Mouse (Mus musculus) heart, embryonic 12.5 days (tissue): ENCODE measurements around the gene Nr2c2ap. TPM values are rescaled to one million over a fixed set of nuclear protein-coding genes. Genes with fewer than 3 reads are reported as not detected.
A peak's percentile ranks its signal among the peaks of the same experiment; 100 is the strongest.

Source experiments
- ATAC-seq: fragments of 200-750 bp; cut with Nextera tagmentation; 2 replicates; pipeline ENCODE4 v1.8.0; 2017; ENCODE audit warnings: moderate TSS enrichment, moderate library complexity; ENCODE audit not compliant: insufficient number of reproducible peaks, low FRiP score
- H3K27ac ChIP-seq: fragments of 300-500 bp; sonication (generic); 2 replicates; pipeline ENCODE4 v1.5.1; 2016; ENCODE audit warnings: mild to moderate bottlenecking, moderate library complexity; ENCODE audit not compliant: poor library complexity, severe bottlenecking
- H3K27me3 ChIP-seq: fragments of 300-500 bp; sonication (generic); replicated peaks from 2 replicates; pipeline ENCODE4 v1.6.1; 2016; ENCODE audit warnings: mild to moderate bottlenecking, moderate library complexity
- H3K36me3 ChIP-seq: fragments of 300-500 bp; sonication (generic); 2 replicates; pipeline ENCODE4 v1.6.1; 2016; ENCODE audit warnings: mild to moderate bottlenecking, moderate library complexity
- H3K4me1 ChIP-seq: fragments of 300-500 bp; sonication (generic); replicated peaks from 2 replicates; pipeline ENCODE4 v1.6.1; 2016; ENCODE audit warnings: mild to moderate bottlenecking
- H3K4me2 ChIP-seq: fragments of 300-500 bp; sonication (generic); 2 replicates; pipeline ENCODE4 v1.6.1; 2016; ENCODE audit warnings: mild to moderate bottlenecking, moderate library complexity
- H3K4me3 ChIP-seq: fragments of 300-500 bp; sonication (generic); 2 replicates; pipeline ENCODE4 v1.5.1; 2016; ENCODE audit warnings: mild to moderate bottlenecking
- H3K9ac ChIP-seq: fragments of 300-500 bp; sonication (generic); 2 replicates; pipeline ENCODE4 v1.6.1; 2016; ENCODE audit warnings: mild to moderate bottlenecking, moderate library complexity
- H3K9me3 ChIP-seq: fragments of 300-500 bp; sonication (generic); replicated peaks from 2 replicates; pipeline ENCODE4 v1.6.1; 2016; ENCODE audit warnings: mild to moderate bottlenecking, moderate library complexity
- WGBS: fragments of 180-500 bp; shearing (Covaris S2); methylation state at CpG from one replicate; pipeline ENCODE4 v1.1.7; 2016; 5-methylcytosine and 5-hydroxymethylcytosine counted together
- polyA plus RNA-seq: library from polyadenylated mRNA; unstranded; fragments of >200 nt; fragmentation: Nextera tagmentation; extraction: Ambion mirVana; gene quantifications from 2 replicates; pipeline ENCODE4 v1.2.1, GENCODE M21; 2016

The Nr2c2ap gene
- polyA plus RNA-seq, 1 experiment from 2014 or later: 29.1 TPM

DNA sequence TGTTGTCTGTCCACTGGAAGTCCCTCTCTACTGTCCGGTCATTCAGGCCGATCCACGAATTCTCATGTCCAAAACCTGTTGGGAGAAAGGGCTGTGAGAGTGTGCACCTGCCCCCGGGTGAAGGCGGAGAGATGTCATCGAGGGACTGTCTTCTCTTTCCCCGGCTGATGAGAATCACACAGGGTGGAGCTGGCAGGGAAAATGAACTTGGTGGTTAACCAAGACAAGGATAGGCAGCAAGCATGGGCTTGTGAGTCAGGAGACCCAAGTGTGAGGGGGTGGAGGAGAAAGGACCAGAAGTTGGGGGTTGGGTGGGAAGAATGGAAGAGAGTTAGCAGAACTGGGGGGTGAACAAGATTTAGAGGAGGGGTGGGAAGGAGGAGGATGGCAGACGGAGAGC lies 30.9 kb upstream of the Nr2c2ap start:
- peaks cover 6% of the 10 kb centered on the region; the same call in 1 of the 2 replicates for H3K4me1 ChIP-seq
- no peaks in the 10 kb centered on the region; the same call in 1 of the 2 replicates for H3K9me3 ChIP-seq
- H3K9ac ChIP-seq: no peak overlapping the region
- peaks cover 40% of the 10 kb centered on the region for H3K27me3 ChIP-seq
- no peak overlapping the region for H3K4me2 ChIP-seq
- H3K27ac ChIP-seq: no peak overlapping the region
- no peak for ATAC-seq
- H3K4me3 ChIP-seq: no peak overlapping the region
- H3K36me3 ChIP-seq: no peaks in the 10 kb centered on the region
- 73% methylated on average over 8 of the region's 8 CpGs for WGBS

DNA sequence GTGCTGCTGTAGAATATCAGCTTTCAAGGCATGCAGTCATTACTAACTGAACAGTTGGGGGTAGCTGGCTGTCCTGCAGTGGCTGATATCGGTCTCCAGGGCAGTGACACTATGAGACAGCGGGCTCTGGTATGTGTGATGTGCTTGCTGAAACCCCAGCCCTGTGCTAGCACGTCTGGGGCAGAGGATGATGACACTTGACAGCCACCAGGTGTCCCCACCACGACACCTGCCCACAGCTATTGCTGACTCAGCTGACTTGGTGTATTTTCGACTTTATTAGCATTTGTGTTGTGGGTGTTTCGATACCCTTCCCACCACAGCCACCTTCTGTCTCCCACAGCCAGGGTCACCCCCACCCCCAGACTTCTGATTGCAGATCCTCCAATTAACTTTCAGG lies 26.6 kb upstream of the Nr2c2ap start:
- ATAC-seq: no peak; the same call in 1 of the 2 replicates
- WGBS: 13% methylated on average over 6 of the region's 6 CpGs
- peaks cover 60% of the 10 kb centered on the region for H3K27me3 ChIP-seq

DNA sequence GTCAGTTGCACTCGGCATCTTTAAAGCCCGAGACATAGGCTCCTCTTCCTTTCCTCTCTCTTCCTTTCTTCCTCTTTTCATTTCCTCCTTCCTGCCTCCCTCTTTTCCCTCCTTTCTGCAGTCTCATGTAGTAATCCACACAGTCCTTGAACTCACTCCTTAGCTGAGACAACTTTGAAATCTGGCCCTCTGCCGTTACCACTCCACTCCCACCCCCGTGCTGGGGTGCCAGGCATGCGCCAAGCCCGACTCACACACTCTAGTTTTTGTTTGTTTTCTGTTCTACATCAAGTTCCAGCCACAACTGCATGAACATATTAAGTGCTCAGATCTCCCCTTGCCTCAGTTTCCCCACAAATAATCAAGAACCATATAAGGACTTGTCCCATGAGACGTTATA lies 26.2 kb upstream of the Nr2c2ap start:
- H3K36me3 ChIP-seq: no peaks in the 10 kb centered on the region
- H3K4me1 ChIP-seq: peaks cover 6% of the 10 kb centered on the region; the same call in 1 of the 2 replicates
- H3K4me2 ChIP-seq: no peak overlapping the region
- H3K27me3 ChIP-seq: peaks cover 60% of the 10 kb centered on the region
- H3K27ac ChIP-seq: no peak overlapping the region
- no peak overlapping the region for H3K4me3 ChIP-seq
- H3K9ac ChIP-seq: no peak overlapping the region
- no peaks in the 10 kb centered on the region for H3K9me3 ChIP-seq
- no peak for ATAC-seq
- WGBS: 74% methylated on average over 7 of the region's 7 CpGs

More for the DNA sequence above, 26.6 kb upstream of the Nr2c2ap start:
- Histone ChIP-seq H3K9ac (no peak overlapping the region), H3K36me3 (no peaks in the 10 kb centered on the region), H3K9me3 (no peaks in the 10 kb centered on the region), H3K4me3 (no peak overlapping the region), H3K27ac (no peak overlapping the region), H3K4me2 (no peak overlapping the region), H3K4me1 (peaks cover 6% of the 10 kb centered on the region; the same call in 1 of the 2 replicates)

DNA sequence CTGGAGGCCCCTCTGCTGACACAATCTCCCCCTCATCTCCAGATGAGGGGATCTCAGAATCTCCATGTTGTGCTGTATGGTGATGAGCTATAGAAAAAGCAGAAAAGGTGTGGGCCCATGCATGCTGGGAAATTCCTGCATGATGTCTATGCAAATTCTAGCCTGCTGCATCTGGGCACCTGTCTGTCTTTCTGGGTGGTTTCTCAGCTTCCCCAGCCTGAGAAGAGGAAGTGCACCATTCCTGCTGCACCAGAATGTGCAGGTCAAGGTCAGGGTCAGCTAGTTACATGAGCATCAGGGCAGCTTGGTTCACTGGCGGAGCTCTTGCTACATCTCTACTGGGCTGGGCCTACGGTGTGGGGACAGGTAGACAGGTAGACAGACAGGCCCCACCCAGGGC lies 20.7 kb upstream of the Nr2c2ap start:
- no peak overlapping the region for H3K27ac ChIP-seq
- no peaks in the 10 kb centered on the region for H3K9me3 ChIP-seq
- H3K4me1 ChIP-seq: no peaks in the 10 kb centered on the region
- no peaks in the 10 kb centered on the region for H3K36me3 ChIP-seq
- 73% methylated on average over 2 of the region's 2 CpGs for WGBS
- H3K9ac ChIP-seq: no peak overlapping the region
- H3K4me3 ChIP-seq: no peak overlapping the region
- ATAC-seq: no peak
- peaks cover 98% of the 10 kb centered on the region for H3K27me3 ChIP-seq
- H3K4me2 ChIP-seq: no peak overlapping the region

DNA sequence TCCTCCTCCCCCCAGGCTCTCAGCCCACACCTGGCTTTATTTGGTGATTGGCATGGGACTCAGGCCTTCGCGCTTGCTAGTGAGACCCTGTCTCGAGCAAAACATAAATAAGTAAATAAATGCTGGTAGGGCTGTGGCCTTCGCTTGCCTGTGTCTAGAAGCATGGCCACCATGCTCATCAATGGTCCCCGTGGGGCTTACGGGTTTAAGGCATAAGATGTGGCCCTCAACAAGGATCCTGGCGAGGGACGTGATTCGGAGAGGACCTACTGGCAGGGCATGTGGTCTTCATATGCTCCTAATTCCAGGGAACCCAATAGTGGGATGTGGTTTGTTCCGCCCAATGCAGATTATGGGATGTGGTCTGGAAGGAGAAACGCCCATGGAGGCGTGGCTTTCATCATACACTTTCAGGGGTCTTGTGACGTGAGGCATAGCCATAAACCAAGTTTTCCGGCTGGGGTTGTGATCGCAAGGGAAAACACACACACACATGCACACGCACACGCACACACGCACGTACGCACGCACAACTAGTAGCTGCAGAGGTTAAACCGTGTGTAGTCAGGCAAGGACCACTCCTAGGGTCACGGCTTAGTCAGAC lies 19.8 kb upstream of the Nr2c2ap start:
- H3K4me2 ChIP-seq: no peak overlapping the region
- ATAC-seq: no peak
- 43% methylated on average over 23 of the region's 23 CpGs for WGBS
- H3K4me1 ChIP-seq: no peaks in the 10 kb centered on the region
- no peaks in the 10 kb centered on the region for H3K9me3 ChIP-seq
- H3K4me3 ChIP-seq: no peak overlapping the region
- H3K27me3 ChIP-seq: peaks cover 100% of the 10 kb centered on the region
- no peaks in the 10 kb centered on the region for H3K36me3 ChIP-seq
- H3K9ac ChIP-seq: no peak overlapping the region
- no peak overlapping the region for H3K27ac ChIP-seq

DNA sequence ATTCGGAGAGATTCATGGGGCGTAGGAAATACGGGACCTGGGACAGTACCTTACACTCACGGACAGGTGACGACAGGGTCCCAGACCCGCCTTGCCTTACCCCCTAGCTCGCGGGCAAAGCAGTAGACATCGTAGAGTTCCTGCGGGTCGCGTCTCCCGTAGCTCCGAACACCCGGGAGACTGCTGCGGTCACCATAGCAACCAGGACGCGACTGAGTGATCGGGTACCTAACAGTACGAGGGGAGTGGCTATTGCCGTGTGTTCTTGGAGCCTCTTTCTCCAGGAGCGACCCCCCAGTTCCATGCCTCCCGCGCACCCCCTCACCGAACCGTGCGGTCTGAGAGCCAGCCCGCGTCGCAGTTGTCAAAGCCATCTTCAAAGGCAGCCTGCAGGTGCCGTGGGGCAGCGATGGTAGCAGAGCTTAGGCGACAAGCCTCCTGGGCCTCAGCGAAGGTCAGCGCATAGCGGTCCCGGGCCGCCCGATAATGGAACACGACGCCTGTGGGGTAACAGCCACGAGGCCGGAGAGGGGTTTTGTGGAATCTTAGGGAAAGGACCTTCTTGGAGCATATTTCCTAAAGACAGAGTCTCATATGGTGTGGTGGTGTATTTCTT lies 18.6 kb upstream of the Nr2c2ap start:
- Histone ChIP-seq H3K36me3 (no peaks in the 10 kb centered on the region), H3K9me3 (no peaks in the 10 kb centered on the region), H3K4me3 (no peak overlapping the region), H3K4me2 (no peak overlapping the region), H3K4me1 (no peaks in the 10 kb centered on the region), H3K27me3 (peaks cover 100% of the 10 kb centered on the region), H3K9ac (no peak overlapping the region), H3K27ac (no peak overlapping the region)
- 7% methylated on average over 43 of the region's 43 CpGs for WGBS
- ATAC-seq: no peak

DNA sequence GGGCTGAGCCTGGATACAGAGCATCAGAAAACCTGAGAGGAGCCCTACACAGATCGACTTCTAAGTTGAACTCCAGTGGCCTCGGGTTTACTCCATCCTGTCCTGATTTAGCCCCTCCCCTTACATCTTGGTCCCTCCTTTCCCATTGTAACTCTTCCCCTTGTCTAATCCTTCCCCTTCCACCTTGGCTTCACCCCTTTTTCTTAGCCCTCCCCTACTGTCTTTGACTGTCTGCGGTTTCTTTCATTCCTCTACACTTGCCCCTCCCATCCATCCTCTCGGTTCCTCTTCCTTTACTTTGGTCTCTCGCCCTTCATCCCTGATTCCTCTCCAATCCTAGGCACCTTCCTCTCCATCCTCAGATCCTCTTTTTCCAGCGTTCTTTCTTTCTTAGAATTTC lies 16.6 kb upstream of the Nr2c2ap start:
- Histone ChIP-seq H3K27me3 (peaks cover 100% of the 10 kb centered on the region), H3K9me3 (no peaks in the 10 kb centered on the region), H3K9ac (no peak overlapping the region), H3K27ac (no peak overlapping the region), H3K36me3 (no peaks in the 10 kb centered on the region), H3K4me2 (no peak overlapping the region), H3K4me3 (no peak overlapping the region), H3K4me1 (no peaks in the 10 kb centered on the region)
- WGBS: 25% methylated on average over 6 of the region's 6 CpGs
- no peak for ATAC-seq

DNA sequence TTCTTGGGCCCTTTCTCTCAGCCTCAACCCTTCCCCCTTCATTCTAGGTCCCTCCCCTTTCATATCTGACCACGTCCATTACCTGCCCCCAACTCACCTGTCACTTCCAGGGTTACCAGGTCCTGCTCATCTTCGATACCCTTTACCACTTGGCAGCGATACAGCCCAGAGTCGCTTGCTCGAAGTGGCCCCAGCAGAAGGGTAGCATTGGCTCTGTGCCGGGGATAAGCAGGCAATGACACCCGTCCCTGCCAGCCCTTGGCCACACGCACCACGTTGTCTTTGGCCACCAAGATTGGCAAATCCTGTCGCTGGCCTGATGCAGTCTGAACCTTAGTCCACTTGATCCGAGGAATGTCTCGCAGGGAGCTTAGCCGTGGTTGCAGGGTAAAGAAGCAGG lies 16.2 kb upstream of the Nr2c2ap start:
- no peak overlapping the region for H3K27ac ChIP-seq
- no peak overlapping the region for H3K4me2 ChIP-seq
- H3K9me3 ChIP-seq: no peaks in the 10 kb centered on the region
- no peak overlapping the region for H3K9ac ChIP-seq
- ATAC-seq: no peak
- H3K4me1 ChIP-seq: no peaks in the 10 kb centered on the region
- H3K27me3 ChIP-seq: peaks cover 100% of the 10 kb centered on the region
- H3K36me3 ChIP-seq: no peaks in the 10 kb centered on the region
- 63% methylated on average over 13 of the region's 13 CpGs for WGBS
- H3K4me3 ChIP-seq: no peak overlapping the region

DNA sequence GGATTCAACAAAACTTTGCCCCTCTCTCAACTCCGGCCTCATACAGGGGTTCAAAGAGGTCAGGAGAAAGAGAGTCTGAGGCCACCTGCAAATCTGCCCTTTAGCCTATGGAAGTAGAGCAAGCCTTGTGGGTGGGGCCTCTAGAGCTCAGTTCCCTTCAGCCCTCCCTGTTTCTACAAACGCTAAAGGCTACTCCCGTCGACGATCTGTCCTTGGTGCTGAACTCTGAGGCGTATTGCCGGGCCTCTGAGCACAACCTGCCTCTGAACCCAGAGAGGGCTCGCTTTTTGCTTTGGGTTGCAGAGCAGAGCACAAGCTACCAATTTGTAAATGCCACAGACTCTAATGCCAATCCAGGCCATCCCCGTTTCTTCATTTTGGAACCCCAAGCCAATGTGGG lies 13.5 kb upstream of the Nr2c2ap start:
- Histone ChIP-seq H3K36me3 (no peaks in the 10 kb centered on the region), H3K4me1 (peaks cover 4% of the 10 kb centered on the region; the same call in 1 of the 2 replicates), H3K9ac (no peak overlapping the region), H3K27me3 (peaks cover 100% of the 10 kb centered on the region), H3K27ac (no peak overlapping the region), H3K4me2 (no peak overlapping the region), H3K4me3 (no peak overlapping the region), H3K9me3 (no peaks in the 10 kb centered on the region)
- WGBS: 7% methylated on average over 9 of the region's 9 CpGs
- no peak for ATAC-seq

DNA sequence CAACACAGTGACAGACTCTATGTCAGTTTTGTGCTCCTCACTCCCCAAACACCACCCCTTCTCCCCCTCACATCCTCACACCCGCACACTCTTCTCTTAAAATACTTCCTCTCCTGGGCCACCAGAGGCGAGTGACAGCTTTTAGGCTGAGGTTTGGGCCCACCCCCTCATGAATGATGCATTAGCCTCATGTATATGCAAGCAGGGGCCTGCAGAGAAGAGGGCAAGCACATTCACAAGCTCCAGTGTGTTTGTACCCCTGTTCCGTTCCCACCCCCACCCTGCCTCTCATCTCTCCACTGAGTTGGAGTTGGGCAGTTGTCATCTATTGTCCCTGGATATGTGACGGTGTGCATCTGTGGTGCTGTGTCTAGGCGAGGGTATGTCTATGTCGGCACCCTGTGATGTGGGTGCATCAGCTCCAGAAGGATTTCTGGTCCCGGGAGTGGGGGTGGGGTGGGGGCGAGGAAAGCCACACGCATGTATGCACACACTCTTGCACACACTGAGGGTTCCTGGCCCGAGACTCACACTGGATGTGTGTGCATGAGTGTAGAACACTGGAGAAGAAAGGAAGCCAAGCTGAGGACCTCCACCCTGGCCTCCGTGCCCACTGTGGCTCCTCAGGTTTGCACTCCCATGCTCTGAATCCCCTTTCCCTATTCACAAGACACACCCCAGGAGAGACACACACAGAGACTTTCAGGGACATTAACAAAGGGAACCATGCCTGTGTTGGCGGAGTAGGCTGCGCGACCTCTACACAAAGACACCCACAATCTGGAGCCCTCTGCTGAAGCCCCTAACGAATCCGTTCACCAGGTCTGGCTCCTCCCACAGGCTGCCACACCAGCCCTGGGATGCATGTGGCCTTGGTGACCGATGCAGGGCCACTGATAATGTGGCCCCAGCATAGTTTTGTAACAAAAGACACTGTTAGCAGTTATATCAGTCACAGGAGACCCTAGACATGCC lies 12.1 kb upstream of the Nr2c2ap start:
- H3K27me3 ChIP-seq: peaks cover 99% of the 10 kb centered on the region
- H3K9ac ChIP-seq: no peak overlapping the region
- ATAC-seq: no peak
- H3K9me3 ChIP-seq: no peaks in the 10 kb centered on the region
- no peaks in the 10 kb centered on the region for H3K36me3 ChIP-seq
- 20% methylated on average over 17 of the region's 17 CpGs for WGBS
- peaks cover 4% of the 10 kb centered on the region; the same call in 1 of the 2 replicates for H3K4me1 ChIP-seq
- H3K4me2 ChIP-seq: no peak overlapping the region
- H3K27ac ChIP-seq: no peak overlapping the region
- H3K4me3 ChIP-seq: no peak overlapping the region

DNA sequence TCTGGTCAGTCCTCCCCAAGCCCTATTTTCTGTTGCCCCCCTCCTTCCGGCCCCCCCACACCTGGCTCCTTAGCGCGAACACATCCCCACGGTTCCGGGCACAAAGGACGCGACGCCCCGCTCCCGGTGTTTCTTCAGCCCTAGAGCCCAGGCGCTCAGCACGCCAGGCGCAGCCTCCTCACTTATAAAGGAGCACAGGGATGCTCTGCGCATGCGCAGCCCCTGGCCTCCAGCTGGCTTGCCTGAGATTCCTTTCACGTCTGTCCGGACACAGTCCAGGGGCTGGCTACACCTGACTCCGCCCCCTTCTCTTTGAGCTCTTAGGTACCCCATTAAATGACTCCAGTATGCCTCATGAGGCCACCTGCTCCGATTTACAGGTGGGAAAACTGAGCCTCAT lies 10.5 kb upstream of the Nr2c2ap start, which contains the start of gene Ncan:
Ncan (minus strand) TSS at position 207 of the 400 bp plus-strand sequence.
- ATAC-seq: no peak
- no peaks in the 10 kb centered on the region for H3K9me3 ChIP-seq
- WGBS: 3% methylated on average over 19 of the region's 19 CpGs
- H3K4me3 ChIP-seq: no peak within 1 kb of the TSS
- peaks cover 4% of the 10 kb centered on the region; the same call in 1 of the 2 replicates for H3K4me1 ChIP-seq
- H3K27me3 ChIP-seq: peaks cover 99% of the 10 kb centered on the region
- H3K36me3 ChIP-seq: no peaks in the 10 kb centered on the region
- no peak within 1 kb of the TSS for H3K9ac ChIP-seq
- no peak within 1 kb of the TSS for H3K27ac ChIP-seq
- H3K4me2 ChIP-seq: peak within 1 kb of the TSS; percentile 41
